Mouse (Mus musculus): Measurements from ENCODE around the gene Galns. TPM values are rescaled to one million over a fixed set of nuclear protein-coding genes. Genes with fewer than 3 reads are reported as not detected.
A peak's percentile ranks its signal among the peaks of the same experiment; 100 is the strongest.

Gene Galns
- polyA plus RNA-seq, 1 experiment from 2014 or later = 6.2 TPM

DNA sequence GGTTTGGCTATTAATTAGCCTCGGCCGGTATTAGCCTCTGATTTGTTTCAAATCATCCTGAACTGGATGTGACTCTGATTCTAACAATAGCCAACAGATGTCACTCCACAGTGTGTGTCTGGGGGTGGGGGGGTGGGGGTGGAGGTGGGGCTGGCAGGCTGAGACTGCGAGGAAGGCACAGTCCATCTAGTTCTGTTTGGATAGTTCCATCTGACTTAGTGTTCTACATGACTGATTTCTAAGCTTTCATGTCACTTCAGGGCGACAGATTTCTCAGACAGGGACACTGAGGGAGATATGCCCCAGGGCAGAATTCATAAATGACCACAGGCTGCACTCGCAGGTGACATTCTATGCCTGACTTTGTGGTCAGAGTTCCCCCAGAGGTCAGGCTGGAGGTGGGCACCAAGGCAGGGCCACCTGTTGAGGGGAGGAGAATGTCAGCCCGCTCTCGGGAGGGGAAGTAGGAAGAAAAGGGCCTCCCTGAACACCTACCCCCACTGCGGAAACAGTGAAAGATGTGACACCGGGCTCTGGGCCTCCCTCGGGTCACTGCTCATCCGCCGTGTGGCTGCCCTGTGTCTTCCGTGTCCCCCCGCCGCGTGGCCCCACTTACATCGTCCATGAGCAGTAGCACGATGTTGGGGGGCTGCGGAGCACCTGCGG is 518 bp downstream of the Galns start:
- Histone ChIP-seq H3K9ac (peak overlapping the region; percentile 61), H3K4me2 (replicated peaks) (peak overlapping the region; percentile 91), H3K27me3 (replicated peaks) (no peaks in the 10 kb centered on the region), H3K9me3 (no peaks in the 10 kb centered on the region), H3K4me1 (peaks cover 23% of the 10 kb centered on the region), H3K27ac (peak overlapping the region; percentile 64), H3K4me3 (peak overlapping the region; percentile 72), H3K36me3 (no peaks in the 10 kb centered on the region; the same call in 1 of the 2 replicates)
- 3% methylated on average over 20 of the region's 20 CpGs for WGBS
- ATAC-seq (ENCODE audit: low FRiP score, low read depth) = peak; percentile 8

DNA sequence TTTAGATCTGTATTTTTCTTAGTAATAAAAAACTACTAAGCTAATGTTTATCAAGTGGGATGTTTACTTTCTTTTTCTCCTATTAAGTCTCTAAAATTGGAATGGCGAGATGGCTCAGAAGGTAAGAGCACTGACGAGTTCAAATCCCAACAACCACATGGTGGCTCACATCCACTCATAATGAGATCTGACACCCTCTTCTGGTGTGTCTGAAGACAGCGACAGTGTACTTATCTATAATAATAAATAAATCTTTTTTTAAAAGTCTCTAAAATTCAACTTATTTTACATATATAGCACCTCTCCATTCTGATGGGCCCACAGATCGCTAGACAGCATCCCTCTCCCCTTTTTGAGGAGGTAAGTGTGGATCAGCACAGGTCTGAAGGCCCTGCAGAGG is 1.1 kb downstream of the Galns start:
- Histone ChIP-seq H3K4me1 (peaks cover 23% of the 10 kb centered on the region), H3K9ac (no peak overlapping the region), H3K4me2 (replicated peaks) (peak overlapping the region; percentile 91), H3K36me3 (no peaks in the 10 kb centered on the region; the same call in 1 of the 2 replicates), H3K4me3 (no peak overlapping the region), H3K27me3 (replicated peaks) (no peaks in the 10 kb centered on the region), H3K9me3 (no peaks in the 10 kb centered on the region), H3K27ac (no peak overlapping the region)
- 69% methylated on average over 4 of the region's 4 CpGs for WGBS
- ATAC-seq (ENCODE audit: low FRiP score, low read depth) = no peak

DNA sequence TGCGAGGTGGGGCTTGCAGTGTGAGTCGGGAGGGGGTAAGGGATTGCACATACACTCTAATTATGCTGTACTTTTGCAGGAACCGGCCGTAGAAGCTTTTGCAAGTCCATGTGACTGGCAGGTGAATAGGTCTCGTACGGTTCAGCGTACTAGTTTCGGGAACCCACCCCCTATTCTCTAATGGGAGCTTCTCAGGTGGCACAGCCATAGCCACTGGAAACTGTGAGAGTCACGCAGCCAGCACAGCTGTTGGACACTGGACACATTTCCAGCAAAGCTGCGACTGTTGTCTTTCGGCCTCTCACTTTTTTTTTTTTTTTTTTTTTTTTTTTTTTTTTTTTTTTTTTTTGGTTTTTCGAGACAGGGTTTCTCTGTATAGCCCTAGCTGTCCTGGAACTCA is 4.5 kb downstream of the Galns start:
- no peak overlapping the region for H3K4me2 ChIP-seq (replicated peaks)
- no peak for ATAC-seq (ENCODE audit: low FRiP score, low read depth)
- WGBS = 87% methylated on average over 11 of the region's 12 CpGs
- H3K9ac ChIP-seq = no peak overlapping the region
- H3K9me3 ChIP-seq = no peaks in the 10 kb centered on the region
- peaks cover 11% of the 10 kb centered on the region for H3K4me1 ChIP-seq
- H3K4me3 ChIP-seq = no peak overlapping the region
- H3K36me3 ChIP-seq = no peaks in the 10 kb centered on the region
- H3K27me3 ChIP-seq (replicated peaks) = no peaks in the 10 kb centered on the region
- H3K27ac ChIP-seq = no peak overlapping the region

DNA sequence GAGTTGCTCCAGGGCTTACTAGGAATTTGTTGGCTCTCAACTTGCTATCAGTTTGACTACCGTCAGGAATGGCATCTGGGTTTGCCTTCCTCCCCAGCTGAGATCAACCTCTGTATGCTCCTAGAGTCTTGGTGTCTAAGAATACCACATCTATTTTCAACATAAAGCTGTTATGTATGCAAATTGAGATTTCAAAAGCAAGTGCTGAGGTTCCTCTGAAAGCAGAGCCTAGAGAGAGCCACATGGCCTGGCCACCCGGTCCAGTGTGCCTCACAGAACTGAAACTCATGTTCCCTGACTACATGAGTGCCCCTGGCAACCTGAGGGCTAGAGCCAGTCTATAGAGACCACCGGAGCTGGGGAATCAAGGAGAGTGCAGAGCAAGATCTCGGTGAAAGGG is 5.9 kb downstream of the Galns start:
- ATAC-seq (ENCODE audit: low FRiP score, low read depth) = no peak
- 80% methylated on average over 4 of the region's 4 CpGs for WGBS
- Histone ChIP-seq H3K9me3 (no peaks in the 10 kb centered on the region), H3K9ac (no peak overlapping the region), H3K27ac (no peak overlapping the region), H3K4me3 (no peak overlapping the region), H3K4me2 (replicated peaks) (no peak overlapping the region), H3K36me3 (no peaks in the 10 kb centered on the region), H3K4me1 (peaks cover under 1% of the 10 kb centered on the region; the same call in 1 of the 2 replicates), H3K27me3 (replicated peaks) (no peaks in the 10 kb centered on the region)

DNA sequence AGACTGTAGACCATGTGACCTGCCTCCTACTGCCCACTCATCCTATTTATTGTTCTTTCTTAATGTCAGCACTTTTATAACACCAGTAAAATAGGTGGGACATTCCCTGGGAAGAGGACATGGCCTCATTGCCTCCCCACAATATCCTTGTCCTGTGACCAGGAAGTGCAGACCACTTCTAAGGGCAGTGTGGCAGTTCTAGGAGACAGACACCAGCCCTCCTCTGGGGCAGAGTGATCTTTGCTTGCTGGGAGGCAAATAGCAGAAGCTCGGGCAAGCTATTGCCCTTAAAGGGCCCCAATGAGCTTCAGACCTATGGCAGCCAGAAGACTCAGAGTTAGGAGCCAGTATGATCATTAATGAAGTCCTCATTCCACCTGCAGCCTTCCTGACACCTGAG is 6.6 kb downstream of the Galns start:
- no peak for ATAC-seq (ENCODE audit: low FRiP score, low read depth)

DNA sequence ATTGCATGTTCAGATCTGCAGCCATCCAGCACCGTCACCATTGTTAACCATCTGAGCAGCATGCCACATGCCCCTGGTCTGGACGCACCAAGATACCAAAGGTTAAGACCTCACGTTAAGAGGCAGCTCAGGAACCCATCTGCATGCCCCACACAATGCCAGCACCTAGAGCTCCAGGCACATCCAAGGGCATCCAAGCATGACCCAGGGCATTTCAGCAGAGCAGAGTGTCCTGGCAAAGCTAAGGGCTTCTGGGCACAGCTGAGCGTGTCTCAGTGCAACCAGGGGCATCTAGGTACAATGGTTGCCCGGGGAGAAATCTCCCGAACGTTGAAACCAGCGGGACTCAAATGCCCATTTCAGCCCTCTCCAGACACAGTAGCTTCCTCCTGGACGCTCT is 10.6 kb downstream of the Galns start:
- Histone ChIP-seq H3K27ac (no peak overlapping the region), H3K36me3 (peaks cover 6% of the 10 kb centered on the region; the same call in 1 of the 2 replicates), H3K4me2 (replicated peaks) (no peak overlapping the region), H3K27me3 (replicated peaks) (no peaks in the 10 kb centered on the region), H3K4me1 (no peaks in the 10 kb centered on the region), H3K9me3 (no peaks in the 10 kb centered on the region), H3K4me3 (no peak overlapping the region), H3K9ac (no peak overlapping the region)
- ATAC-seq (ENCODE audit: low FRiP score, low read depth) = no peak
- 89% methylated on average over 9 of the region's 9 CpGs for WGBS

More for the DNA sequence above, 6.6 kb downstream of the Galns start:
- no peaks in the 10 kb centered on the region for H3K36me3 ChIP-seq
- no peaks in the 10 kb centered on the region for H3K9me3 ChIP-seq
- no peak overlapping the region for H3K4me3 ChIP-seq
- H3K9ac ChIP-seq = no peak overlapping the region
- H3K27me3 ChIP-seq (replicated peaks) = no peaks in the 10 kb centered on the region
- 34% methylated on average over 1 of the region's 1 CpGs for WGBS
- H3K4me2 ChIP-seq (replicated peaks) = no peak overlapping the region
- H3K27ac ChIP-seq = no peak overlapping the region
- no peaks in the 10 kb centered on the region for H3K4me1 ChIP-seq

DNA sequence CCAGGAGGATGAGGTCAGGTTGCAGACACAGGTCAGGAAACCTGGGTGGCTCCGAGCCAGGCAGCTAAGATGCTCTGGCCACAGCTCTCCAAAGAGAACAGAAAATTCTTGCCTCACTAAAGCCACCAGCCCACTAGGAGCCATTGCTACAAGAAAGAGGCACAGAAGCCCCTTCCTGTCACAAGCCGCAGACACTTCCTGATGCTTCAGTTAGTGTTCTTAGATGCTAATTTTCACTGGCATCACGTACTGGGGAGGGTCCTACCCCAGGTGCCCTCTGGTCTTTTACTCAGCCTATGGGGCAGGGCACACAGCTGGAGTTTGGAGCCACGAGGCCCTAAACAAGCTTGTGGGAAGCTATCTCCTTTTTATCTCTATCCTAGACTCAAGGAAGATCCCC is 15.2 kb downstream of the Galns start:
- Histone ChIP-seq H3K4me2 (replicated peaks) (no peak overlapping the region), H3K4me3 (no peak overlapping the region), H3K27ac (no peak overlapping the region), H3K36me3 (peaks cover 6% of the 10 kb centered on the region; the same call in 1 of the 2 replicates), H3K4me1 (peaks cover 7% of the 10 kb centered on the region; the same call in 1 of the 2 replicates), H3K9me3 (no peaks in the 10 kb centered on the region), H3K9ac (no peak overlapping the region), H3K27me3 (replicated peaks) (no peaks in the 10 kb centered on the region)
- ATAC-seq (ENCODE audit: low FRiP score, low read depth) = no peak
- WGBS = 57% methylated on average over 4 of the region's 4 CpGs

DNA sequence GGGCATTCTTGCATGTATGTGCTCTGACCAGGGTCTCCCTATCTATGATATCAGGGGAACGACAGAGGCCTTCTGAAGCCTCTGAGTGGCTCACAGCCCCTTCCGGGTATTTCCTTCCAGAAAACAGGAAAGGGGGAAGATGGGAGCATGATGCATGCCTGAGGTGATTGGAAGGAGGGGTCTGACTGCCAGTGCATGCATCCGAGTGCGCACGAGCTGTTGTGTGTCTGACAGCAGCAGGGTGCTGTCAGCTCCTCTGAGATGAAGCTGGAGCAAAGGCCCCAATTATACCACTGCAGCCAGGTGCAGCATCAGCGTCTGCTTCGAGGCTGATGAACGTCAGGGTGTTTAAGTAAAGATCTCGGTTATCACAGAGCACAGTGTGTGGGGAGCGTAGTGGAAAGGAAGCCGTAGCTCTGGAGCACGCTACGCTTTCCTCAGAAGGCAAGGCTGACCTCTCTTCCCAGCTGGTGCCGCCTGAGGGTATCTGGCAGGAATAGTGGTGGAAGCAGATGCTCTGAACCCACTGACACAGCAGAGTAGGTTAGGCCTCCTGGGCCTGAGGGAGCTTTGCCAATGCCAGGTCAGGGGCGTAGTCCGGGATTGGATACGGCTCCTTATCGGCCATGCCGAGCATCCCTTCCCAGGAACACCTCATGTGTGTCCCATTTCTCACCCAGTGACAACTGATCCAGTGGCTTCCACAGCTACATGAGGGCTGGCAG is 17.3 kb downstream of the Galns start:
- Histone ChIP-seq H3K4me1 (peaks cover 7% of the 10 kb centered on the region; the same call in 1 of the 2 replicates), H3K4me2 (replicated peaks) (no peak overlapping the region), H3K27me3 (replicated peaks) (no peaks in the 10 kb centered on the region), H3K9ac (no peak overlapping the region), H3K27ac (no peak overlapping the region), H3K9me3 (no peaks in the 10 kb centered on the region), H3K4me3 (no peak overlapping the region), H3K36me3 (peaks cover 4% of the 10 kb centered on the region; the same call in 1 of the 2 replicates)
- ATAC-seq (ENCODE audit: low FRiP score, low read depth) = no peak
- WGBS = 84% methylated on average over 19 of the region's 19 CpGs

DNA sequence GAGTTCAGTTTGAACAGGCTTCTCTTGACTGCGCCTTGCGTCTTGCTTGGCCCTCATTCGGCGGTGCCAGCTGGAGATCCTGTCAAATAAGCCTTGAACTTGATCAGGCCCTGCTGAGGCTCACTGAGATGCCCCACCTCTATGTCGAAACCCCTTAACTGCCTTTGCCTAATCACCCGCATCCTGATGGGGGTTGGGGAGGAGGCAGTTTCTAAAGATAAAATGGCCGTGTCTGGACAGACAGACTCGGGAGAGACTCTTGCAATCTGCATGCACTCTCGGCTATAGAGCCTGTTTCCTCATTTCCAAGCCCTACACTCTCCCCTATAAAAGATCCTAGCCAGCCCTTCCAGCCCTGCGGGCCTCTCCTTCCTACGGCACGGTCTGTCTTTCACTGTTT is 18.0 kb downstream of the Galns start:
- H3K9ac ChIP-seq = no peak overlapping the region
- 70% methylated on average over 12 of the region's 12 CpGs for WGBS
- no peak overlapping the region for H3K4me2 ChIP-seq (replicated peaks)
- H3K4me3 ChIP-seq = no peak overlapping the region
- no peaks in the 10 kb centered on the region for H3K36me3 ChIP-seq
- H3K27ac ChIP-seq = no peak overlapping the region
- H3K27me3 ChIP-seq (replicated peaks) = no peaks in the 10 kb centered on the region
- no peaks in the 10 kb centered on the region for H3K9me3 ChIP-seq
- ATAC-seq (ENCODE audit: low FRiP score, low read depth) = no peak
- peaks cover 7% of the 10 kb centered on the region; the same call in 1 of the 2 replicates for H3K4me1 ChIP-seq

DNA sequence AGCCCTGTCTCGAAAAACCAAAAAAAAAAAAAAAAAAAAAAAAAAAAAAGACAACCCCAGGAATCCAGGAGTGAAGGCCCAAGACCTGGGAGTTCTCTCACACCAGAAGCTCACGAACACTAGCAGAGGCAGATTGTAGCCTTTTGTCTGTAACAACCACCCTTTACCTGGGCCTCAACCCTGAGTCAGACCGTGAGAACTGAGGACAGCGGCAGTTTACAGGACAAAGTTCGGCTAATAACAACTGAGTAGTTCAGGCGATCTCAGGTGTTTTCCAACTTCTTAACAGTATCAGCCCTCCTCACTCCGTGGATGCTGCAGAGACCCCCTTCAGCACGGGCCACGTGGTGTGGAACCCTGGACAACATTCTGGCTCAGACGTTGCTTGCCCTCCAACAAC is 24.5 kb downstream of the Galns start:
- no peak overlapping the region for H3K4me3 ChIP-seq
- H3K9ac ChIP-seq = no peak overlapping the region
- H3K4me2 ChIP-seq (replicated peaks) = no peak overlapping the region
- peaks cover 7% of the 10 kb centered on the region; the same call in 1 of the 2 replicates for H3K4me1 ChIP-seq
- H3K9me3 ChIP-seq = no peaks in the 10 kb centered on the region
- no peak overlapping the region for H3K27ac ChIP-seq
- WGBS = 83% methylated on average over 10 of the region's 10 CpGs
- H3K36me3 ChIP-seq = no peaks in the 10 kb centered on the region
- ATAC-seq (ENCODE audit: low FRiP score, low read depth) = no peak
- no peaks in the 10 kb centered on the region for H3K27me3 ChIP-seq (replicated peaks)

DNA sequence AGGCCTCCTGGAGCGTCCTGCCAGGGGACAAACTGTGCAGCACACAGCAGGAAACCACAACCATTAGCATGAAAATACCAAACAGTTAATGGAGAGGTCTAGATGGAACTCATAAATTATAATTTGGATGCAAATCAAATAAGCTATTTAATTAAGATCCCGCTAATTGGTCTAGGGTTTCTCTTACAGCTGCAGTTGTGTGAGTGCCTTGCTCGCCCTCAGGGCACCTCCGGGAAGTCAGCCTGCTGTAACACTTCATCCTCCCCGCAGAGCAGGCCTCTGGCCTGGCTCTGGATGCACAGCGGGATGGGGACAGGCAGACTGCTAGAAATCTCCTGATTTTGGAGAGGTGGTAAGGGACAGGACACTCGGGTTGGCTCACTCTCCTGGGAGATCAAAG is 25.1 kb downstream of the Galns start:
- Histone ChIP-seq H3K4me3 (no peak overlapping the region), H3K9ac (no peak overlapping the region), H3K9me3 (no peaks in the 10 kb centered on the region), H3K4me2 (replicated peaks) (no peak overlapping the region), H3K36me3 (no peaks in the 10 kb centered on the region), H3K4me1 (peaks cover 7% of the 10 kb centered on the region; the same call in 1 of the 2 replicates), H3K27me3 (replicated peaks) (no peaks in the 10 kb centered on the region), H3K27ac (no peak overlapping the region)
- WGBS = 55% methylated on average over 7 of the region's 7 CpGs
- no peak for ATAC-seq (ENCODE audit: low FRiP score, low read depth)

DNA sequence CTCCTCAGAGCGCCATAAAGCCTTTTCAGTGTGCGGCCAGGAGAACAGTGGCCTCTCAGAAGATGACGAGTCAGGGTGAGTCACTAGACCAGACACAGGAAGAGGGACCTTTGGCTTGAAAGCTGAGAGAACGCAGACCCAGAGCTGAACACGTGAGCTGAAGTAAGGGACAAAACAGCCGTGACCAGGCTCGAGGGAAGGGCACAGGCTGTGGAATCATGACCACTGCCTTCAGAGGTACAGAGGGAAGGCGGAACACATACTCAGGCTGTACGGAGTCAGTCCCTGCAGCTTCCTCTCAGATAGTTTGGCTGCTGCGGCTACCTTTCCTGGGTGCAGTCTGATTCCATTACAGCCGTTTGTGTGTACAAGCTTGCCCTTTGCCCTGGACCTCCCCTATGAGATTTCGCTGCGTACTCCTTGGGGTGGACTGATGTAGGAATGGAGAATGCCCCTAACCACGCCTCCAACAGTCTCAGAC is 25.8 kb downstream of the Galns start:
- Histone ChIP-seq H3K9me3 (no peaks in the 10 kb centered on the region), H3K4me3 (no peak overlapping the region), H3K36me3 (no peaks in the 10 kb centered on the region), H3K27me3 (replicated peaks) (no peaks in the 10 kb centered on the region), H3K4me2 (replicated peaks) (no peak overlapping the region), H3K27ac (no peak overlapping the region), H3K9ac (no peak overlapping the region), H3K4me1 (peaks cover 7% of the 10 kb centered on the region; the same call in 1 of the 2 replicates)
- WGBS = 75% methylated on average over 14 of the region's 14 CpGs
- ATAC-seq (ENCODE audit: low FRiP score, low read depth) = no peak

All from neural tube, embryonic 12.5 days (tissue).